Mouse (Mus musculus) ES-E14 (cell line): Measurements from ENCODE around the gene Kcnip3.

ENCODE experiments used
- CHD2 ChIP-seq: IDR thresholded peaks from 2 replicates; pipeline ENCODE4 v1.6.1; 2014; ENCODE audit warnings: mild to moderate bottlenecking, low read depth, low read length, inconsistent platforms
- HCFC1 ChIP-seq: IDR thresholded peaks from 2 replicates; pipeline ENCODE4 v1.6.1; 2012; ENCODE audit warnings: low read length, inconsistent platforms, borderline replicate concordance; ENCODE audit not compliant: insufficient read depth
- MAFK ChIP-seq: IDR thresholded peaks from 2 replicates; pipeline ENCODE4 v1.6.1; 2014; ENCODE audit warnings: mild to moderate bottlenecking, low read depth, low read length, inconsistent platforms; ENCODE audit not compliant: insufficient read depth
- ZNF384 ChIP-seq: IDR thresholded peaks from 2 replicates; pipeline ENCODE4 v1.6.1; 2012; ENCODE audit warnings: low read depth, low read length, inconsistent platforms

DNA sequence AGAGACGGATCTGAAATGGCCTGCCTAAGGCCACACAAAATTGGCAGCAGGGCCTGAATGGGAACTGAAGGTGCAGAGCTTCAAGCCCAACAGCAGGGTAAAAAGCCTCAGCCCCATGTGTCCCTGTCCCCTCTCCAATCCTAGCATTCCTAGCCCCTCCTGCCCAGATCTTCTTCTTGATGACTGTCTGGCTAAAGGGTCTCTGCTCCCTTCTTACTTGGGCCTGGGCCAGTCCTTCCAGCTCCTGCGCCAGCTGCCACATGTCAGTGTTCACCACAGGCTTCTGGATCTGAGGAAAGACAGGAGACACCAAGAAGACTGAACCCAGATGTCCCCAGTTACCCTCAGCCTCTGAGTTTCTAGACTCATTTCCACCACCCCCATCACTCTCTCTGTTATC, 9.7 kb upstream of the Kcnip3 start:
- TF ChIP-seq CHD2 (no peak), MAFK (no peak), HCFC1 (no peak), ZNF384 (no peak)
